Comparison of ENCODE assay signal across 11 mouse cellular contexts in genomic region chr6:149118935-149119334, GRCm38 (mm10). TPM values are rescaled to one million over a fixed set of nuclear protein-coding genes. Genes with fewer than 3 reads are reported as not detected.
DNase-seq lines count a peak whose midpoint lies in the region; ATAC-seq lines count a peak whose summit lies in the region.
"Had no signal": no experiment of that assay in that cellular context is flagged by ENCODE, and none has a peak within 500 bp of the region (broad histone marks: within the 10 kb centered on the region; RNA-seq: fewer than 3 reads in every experiment).

No protein-coding gene starts in this region.

- intact Hi-C loops in heart, postnatal 14 days (cut with DNase I) = loop anchor here (1.0 to 2.0 kb wide), 2 partner anchors 18 to 61 kb away; partner anchors contain the start of gene Dennd5b

- no peak for ATAC-seq in activated CD4-positive, CD25-positive, alpha-beta regulatory T cell, adult 4 months

- peak; percentile 58 for DNase-seq in urinary bladder, postnatal 14 days (ENCODE audit: low spot score)
- no peak for DNase-seq in urinary bladder, postnatal 10 days (ENCODE audit: low spot score)
- peak; percentile 16 to 31 for DNase-seq in heart, postnatal 14 days
- DNase-seq in kidney, postnatal 36 days = peak; percentile 67 to 75
- peak; percentile 86 for DNase-seq in yolk sac, embryonic 10.5 days (ENCODE audit: low spot score)
- DNase-seq in right cerebral cortex, postnatal 25 days = no peak
- DNase-seq in Muller cell, postnatal 12 days (ENCODE audit: inconsistent ontology term) = no peak
- DNase-seq: lung, postnatal 14 days had no signal

RNA-seq across cellular contexts. Expression of gene Gm10203, which starts 11.0 kb away (rescaled TPM):
- not detected for total RNA-seq in heart, postnatal 14 days (2021)
- not detected for polyA plus RNA-seq in activated CD4-positive, CD25-positive, alpha-beta regulatory T cell, adult 4 months (2017; shearing (Covaris generic))
- total RNA-seq: gastrocnemius, postnatal 36 days had no signal
- polyA plus RNA-seq: embryonic facial prominence, embryonic 14.5 days had no signal

RNA-seq across cellular contexts. Expression of gene Dennd5b, which starts 17.5 kb away (rescaled TPM):
- 10 to 100 TPM; 20.5 to 23.3 TPM for total RNA-seq in heart, postnatal 14 days (2021)
- under 1 TPM; 0.45 to 0.98 TPM for polyA plus RNA-seq in activated CD4-positive, CD25-positive, alpha-beta regulatory T cell, adult 4 months (2017; shearing (Covaris generic))

RNA-seq across cellular contexts. Expression of gene Etfbkmt, which starts 20.7 kb away (rescaled TPM):
- 10 to 100 TPM; 31.2 to 31.9 TPM for total RNA-seq in heart, postnatal 14 days (2021)
- polyA plus RNA-seq in activated CD4-positive, CD25-positive, alpha-beta regulatory T cell, adult 4 months (2017; shearing (Covaris generic)) = 10 to 100 TPM; 75.2 to 93.2 TPM

Comparison
In these comparisons a context has a peak if more than half of its experiments do, and no peak if none do; other contexts are left out.
1. DNase-seq: peak in urinary bladder, postnatal 14 days (single experiment), heart, postnatal 14 days (2 of 2), kidney, postnatal 36 days (2 of 2) and yolk sac, embryonic 10.5 days (single experiment); none in urinary bladder, postnatal 10 days (single experiment), right cerebral cortex, postnatal 25 days (single experiment) and Muller cell, postnatal 12 days (single experiment).